Mouse (Mus musculus) c-Kit-negative CD71-positive TER-119-positive erythroid progenitor cells, embryonic 14.5 days (primary cell): Measurements from ENCODE around the gene Hspa1l.
A peak's percentile ranks its signal among the peaks of the same experiment; 100 is the strongest.
"Not testable (repeated sequence)": the region's sequence is repeated elsewhere in the genome, so short reads cannot be mapped to it uniquely, and the experiment has no call there.

Experiments used
- DNase-seq: peaks from one replicate; pipeline ENCODE4 v3.0.0-alpha.2; 2013; ENCODE audit warnings: low read depth, low spot score

Hspa1l gene

DNA sequence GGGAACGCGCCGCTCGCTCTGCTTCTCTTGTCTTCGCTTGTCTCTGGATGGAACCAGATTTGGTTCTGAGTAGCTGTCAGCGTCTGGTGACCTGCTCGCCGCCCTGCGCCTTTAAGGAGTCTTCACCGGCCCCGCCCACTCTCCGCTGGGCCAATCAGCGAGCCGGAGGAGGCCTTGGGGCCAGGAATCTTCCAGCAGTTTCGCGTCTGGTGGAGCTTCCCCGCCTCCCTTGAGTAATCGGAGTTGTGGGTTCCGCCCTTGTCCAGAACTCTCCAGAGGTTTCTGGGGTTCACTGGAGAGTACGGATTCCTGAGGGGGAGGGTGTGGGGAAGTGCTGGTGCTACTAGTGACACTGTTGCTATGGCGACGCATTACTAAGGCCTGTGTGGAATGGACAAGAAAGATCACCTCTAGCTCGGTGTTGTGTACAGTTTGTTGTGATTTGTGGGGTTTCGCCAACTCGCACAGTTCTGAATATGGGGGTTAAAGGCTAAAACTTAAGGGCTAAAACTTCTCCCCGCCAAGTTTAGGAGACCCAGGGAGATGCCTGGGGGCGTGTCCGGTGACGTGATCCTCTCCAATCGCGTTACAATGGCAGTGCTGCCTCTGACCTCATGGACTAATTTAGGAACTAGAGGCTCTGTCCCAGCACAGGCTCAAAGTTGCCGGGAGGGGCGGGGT, at the start of gene Hspa1l, which contains the start of gene Hspa1a:
Hspa1l (plus strand) TSS at position 635 of the 681 bp plus-strand sequence.
Hspa1a (minus strand) TSS at position 88 of the 681 bp plus-strand sequence.
- not testable (repeated sequence) for DNase-seq

DNA sequence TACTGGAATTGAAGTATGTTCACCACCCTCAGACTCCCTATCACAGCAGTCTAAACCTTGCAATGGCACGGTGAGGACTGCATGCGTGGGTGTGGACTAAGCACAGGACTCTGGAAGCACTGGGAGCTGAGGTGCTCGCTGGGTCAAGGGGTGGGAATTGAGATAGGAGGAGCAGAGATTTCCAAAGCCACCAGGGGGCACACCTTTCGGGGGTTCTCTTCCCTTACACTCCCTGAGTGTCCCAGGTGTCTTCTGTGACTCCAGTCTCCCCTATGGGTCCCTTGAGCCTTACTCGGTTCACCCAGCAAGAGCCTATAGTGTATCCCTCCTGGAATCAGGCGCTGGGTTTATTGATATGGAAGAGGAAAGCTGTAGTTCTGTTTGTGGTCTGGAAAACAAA, 49.6 kb upstream of the Hspa1l start:
- no peak for DNase-seq

DNA sequence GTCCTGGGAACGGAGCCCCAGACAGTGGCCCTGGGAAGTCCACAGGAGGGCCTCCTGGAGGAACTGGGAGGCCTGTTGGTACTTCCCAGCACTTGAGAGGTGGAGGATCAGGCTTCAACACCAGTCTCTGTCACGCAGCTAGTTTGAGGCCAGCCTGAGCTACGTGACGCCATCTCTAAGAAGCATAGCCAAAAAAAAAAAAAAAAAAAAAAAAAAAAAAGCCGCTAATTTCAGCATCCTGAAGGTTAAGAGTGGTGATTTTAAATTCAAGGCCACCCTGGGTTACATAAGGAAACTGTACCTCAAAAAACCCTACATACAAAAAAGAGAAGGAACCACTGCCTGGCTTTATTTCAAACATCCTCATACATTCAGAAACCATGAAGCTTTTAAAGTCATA, 48.2 kb upstream of the Hspa1l start:
- no peak for DNase-seq

DNA sequence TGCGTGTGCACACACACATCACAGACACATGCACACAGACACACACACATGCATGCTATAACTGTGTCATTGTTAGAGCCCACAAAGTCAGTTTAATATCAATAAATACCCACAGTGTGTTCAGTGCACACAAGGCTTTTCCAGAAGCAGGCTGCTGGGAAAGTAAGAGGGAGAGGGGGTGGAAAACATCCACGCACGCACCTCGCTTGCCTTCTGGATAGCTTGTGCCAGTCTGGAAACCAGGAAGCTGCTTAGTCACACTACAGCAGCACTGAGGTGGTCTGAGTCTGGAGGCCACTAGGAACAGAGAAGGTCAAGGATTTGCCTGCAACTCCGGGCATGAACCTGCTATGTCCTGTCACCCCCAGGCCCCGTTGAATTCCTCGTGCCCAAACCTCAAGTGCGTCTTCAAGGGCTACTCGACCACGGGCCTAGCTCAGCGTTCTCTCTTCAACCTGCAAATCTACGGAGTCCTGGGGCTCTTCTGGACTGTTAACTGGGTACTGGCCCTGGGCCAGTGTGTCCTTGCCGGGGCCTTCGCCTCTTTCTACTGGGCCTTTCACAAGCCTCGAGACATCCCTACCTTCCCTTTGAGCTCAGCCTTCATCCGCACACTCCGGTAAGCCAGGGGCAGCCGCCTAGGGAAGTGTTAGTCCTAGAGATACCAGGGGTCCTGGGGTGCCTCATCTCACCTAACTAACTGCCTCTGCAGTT, 45.0 kb upstream of the Hspa1l start:
- no peak for DNase-seq

DNA sequence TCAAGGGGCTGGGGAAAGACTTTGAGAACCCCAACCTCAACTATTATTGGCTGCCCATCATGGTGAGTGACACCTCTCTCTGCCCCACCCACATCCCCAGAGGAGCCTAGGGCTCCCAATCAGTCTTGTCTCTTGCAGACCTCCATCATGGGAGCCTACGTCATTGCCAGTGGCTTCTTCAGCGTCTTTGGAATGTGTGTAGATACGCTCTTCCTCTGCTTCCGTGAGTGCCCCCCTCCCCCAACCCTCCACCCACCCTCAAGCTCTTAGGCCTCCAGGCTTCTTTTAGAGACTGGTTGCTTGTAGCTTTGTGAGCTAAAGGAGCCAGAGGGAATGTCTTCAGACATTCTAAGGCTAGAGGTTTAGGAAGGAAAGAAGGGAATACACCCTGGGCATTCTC, 43.7 kb upstream of the Hspa1l start:
- no peak for DNase-seq

DNA sequence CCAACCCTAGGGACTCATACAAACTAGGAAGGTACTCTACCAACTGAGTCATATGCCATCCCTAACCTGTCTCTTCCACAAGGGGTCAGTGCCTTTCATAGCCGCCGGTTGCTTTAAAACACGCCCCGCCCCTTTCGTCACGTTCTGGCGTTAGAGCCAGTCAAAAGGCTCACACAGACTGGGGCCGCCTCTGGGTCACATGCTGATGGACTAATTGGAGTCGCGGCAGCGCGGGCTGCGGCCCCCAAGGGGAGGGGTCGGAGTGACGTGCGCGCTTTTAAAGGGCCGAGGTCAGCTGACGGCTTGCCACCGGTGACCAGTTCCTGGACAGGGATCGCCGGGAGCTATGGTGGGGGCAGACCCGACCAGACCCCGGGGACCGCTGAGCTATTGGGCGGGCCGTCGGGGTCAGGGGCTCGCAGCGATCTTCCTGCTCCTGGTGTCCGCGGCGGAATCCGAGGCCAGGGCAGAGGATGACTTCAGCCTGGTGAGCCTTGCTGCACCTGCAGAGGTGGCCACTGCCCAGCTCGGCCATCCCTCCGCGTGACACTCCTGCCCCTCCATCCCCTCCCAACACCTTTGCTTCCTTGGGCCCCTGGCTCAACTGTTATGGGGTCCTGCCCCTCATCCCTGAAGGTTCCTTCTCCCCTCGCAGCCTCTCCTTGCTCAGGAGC, 41.3 kb upstream of the Hspa1l start, which contains the start of gene Neu1:
Neu1 (plus strand) TSS at position 193 of the 674 bp plus-strand sequence.
- DNase-seq: peak; percentile 75

DNA sequence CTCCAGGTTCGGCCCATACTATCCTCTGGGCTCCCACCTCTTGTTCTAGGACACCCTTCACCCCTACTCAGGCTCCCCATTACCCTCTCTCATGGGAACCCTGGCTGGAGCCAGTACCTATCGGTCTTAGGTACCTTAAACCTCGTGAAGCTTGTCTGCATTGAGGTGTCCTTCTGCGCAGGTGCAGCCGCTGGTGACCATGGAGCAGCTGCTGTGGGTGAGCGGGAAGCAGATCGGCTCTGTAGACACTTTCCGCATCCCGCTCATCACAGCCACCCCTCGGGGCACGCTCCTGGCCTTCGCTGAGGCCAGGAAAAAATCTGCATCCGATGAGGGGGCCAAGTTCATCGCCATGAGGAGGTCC, 40.8 kb upstream of the Hspa1l start:
- no peak for DNase-seq

DNA sequence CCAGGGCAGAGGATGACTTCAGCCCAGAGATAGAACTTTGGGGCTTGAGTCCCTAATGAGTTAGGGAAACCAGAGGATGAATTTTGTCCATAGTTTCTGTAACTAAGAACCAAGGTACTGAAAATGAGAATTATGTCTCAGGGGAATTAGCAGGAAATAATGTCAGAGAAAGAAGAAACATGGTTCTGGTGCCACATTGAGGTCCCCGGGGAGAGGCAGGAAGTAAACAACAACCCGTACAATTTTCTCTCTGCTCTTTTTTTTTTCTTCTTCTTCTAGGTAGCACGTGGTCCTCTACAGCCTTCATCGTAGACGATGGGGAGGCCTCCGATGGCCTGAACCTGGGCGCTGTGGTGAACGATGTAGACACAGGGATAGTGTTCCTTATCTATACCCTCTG, 40.2 kb upstream of the Hspa1l start:
- DNase-seq: no peak

DNA sequence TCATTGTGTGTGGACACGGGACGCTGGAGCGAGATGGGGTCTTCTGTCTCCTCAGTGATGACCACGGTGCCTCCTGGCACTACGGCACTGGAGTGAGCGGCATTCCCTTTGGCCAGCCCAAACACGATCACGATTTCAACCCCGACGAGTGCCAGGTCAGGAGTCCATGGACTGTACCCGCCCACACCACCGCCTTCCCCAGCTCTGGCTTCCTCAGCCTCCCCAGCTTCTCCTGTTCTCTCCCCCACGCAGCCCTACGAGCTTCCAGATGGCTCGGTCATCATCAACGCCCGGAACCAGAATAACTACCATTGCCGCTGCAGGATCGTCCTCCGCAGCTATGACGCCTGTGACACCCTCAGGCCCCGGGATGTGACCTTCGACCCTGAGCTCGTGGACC, 38.5 kb upstream of the Hspa1l start:
- no peak for DNase-seq

DNA sequence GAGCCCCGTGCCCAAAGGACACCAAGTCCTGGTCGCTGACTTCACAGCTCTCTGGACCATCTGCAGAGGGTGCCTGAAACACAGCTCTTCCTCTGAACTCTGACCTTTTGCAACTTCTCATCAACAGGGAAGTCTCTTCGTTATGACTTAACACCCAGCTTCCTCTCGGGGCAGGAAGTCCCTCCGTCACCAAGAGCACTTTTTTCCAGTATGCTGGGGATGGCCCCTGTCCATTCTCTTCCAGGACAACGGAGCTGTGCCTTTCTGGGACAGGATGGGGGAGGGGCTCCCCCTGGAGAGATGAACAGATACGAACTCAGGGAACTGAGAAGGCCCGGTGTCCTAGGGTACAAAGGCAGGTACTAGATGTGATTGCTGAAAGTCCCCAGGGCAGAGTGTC, 37.7 kb upstream of the Hspa1l start:
- no peak for DNase-seq

DNA sequence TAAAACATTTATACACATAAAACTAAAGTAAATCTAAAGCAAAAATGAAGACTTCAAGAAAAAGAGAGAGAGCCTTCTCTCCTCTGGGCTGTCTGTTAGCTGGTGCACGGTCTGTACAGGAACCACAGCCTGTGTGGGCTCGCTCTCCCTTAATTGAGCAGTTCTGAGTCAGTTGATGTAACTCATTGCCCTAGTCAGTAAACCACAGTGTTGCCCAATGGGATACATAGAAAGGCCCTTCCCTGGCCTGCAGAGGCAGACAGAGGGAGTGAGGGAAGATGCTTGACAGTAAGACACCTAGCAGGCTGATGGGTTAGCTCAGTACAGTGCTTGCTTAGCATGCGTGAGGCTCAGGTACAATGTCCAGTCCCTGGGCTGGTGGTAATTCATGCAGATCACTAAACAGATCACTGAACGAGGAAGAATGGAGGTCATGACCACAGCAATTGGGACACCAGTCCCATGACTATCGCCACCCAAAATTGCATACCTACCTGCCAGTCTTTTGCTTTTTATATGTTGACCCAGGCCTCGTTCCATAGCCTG, 34.5 kb upstream of the Hspa1l start:
- no peak for DNase-seq

DNA sequence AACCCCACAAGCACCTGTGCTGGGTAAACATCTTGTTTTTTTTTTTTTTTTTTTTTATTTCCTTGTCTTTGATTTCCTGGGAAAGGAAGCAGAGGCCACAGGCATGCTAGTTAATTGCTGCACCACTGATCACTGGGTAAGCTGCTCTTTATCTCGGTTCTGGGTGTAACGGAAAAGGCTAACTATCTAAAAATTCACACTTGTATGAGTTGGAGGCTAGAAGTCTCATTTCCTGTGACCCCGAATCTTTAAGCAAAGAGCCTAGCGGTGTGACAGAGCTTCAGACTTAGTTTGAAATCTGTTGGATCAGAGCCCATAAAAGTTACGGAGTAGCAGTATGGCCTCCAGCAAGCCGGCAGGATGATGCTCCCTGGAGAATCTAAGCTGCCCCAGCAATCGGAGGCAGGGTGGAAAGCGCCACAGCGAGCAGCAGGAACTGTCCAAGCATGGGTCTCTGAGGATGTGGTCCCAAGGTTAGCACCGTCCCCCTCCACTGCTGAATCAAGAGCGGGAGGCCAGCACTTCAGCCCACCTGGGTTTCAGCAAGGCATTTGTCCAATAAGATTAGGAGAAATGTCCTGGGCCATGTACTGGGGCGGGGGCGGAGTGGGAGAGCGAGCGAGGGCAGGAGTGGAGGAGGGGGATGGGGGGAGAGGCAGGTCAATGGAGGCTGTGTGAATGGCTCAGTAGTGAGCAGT, 31.0 kb upstream of the Hspa1l start:
- no peak for DNase-seq

DNA sequence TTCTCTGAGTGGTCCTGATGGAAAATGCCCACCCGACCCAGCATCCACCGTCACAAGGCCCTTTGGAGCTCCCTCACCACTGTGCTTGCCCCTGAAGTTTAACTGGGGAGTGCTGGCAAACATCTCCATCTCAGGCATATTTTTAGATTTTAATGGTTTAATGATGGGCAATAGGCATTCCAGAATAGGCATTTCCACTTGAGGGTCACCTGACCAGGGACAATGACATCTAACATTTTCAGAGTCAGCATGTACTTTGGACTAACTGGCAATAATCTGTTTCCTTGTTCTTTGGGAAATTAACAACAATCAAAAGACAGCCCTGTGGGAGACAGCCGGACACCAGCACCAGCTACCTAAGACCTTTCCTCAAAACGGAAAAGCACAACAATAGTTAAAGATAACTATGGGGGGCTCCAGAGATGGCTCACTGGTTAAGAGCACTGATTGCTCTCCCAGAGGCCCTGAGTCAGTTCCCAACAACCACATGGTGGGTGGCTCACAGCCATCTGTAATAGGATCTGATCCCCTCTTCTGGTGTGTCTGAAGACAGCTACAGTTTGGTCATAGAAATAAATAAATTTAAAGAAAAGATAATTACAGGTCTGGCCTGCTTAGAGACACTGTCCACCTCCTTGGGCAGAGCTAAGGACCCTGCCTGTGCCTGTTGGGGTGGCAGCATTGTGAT, 29.2 kb upstream of the Hspa1l start:
- DNase-seq: no peak

DNA sequence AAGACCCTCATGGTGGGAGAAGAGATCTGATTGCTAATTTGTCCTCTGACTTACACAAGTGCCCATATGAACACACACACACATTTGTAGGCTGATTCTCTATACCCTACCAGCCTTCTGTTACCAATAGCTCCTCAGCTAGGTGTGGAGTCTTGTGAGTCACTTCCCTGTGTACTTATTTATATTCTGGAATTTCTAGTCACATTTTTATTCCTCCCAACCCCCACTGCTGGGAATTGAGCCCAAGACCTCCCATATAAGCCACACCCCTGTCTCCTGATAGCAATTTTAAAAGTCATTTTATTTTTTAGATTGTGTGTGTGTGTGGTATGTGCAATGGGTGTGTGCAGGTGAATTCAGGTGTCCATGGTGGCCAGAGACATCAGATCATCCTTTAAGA, 28.1 kb upstream of the Hspa1l start:
- no peak for DNase-seq

DNA sequence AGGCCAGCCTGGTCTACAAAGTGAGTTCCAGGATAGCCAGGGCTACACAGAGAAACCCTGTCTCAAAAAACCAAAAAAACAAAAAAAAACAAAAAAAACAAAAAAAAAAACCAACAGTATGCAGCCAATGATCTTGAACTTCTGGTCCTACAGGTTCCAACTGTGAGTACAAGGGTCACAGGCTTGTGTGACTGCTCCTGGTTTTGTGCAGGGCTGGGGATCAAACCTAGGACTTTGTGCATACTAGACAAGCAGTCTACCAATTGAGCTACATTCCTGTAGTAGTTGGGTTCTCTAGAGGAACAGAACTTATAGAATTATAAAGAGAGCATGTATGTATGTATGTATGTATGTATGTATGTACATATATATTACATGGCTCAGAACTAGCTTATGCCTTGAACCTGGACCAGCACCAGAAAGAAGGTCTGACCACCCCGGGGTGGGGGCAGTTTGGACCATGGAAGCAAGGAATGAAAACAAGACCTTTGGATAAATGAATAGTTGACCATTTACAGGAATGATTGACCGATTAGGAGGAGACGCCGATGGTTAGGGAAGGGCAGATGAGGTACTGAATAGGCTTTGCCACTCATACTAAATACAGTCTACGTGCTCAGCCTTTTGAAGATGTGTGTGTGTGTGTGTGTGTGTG, 25.9 kb upstream of the Hspa1l start:
- DNase-seq: no peak

DNA sequence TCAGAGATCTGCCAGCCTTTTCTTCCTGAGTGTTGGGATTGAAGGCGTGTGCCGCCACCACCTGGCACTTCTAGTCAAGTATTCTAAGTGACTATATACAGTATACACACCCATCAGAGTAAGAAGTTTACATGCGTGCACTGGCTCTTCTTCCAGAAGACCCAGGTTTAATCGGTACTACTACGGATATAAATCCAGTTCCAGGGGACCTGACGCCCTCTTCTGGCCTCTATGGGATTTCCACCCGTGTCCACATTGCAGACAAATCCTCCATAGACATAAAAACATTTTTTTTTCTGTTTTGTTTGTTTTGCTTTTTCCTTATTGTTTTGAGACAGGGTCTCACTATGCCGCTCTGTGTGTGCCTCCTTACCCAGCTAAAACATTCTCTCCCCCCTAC, 24.9 kb upstream of the Hspa1l start:
- no peak for DNase-seq

DNA sequence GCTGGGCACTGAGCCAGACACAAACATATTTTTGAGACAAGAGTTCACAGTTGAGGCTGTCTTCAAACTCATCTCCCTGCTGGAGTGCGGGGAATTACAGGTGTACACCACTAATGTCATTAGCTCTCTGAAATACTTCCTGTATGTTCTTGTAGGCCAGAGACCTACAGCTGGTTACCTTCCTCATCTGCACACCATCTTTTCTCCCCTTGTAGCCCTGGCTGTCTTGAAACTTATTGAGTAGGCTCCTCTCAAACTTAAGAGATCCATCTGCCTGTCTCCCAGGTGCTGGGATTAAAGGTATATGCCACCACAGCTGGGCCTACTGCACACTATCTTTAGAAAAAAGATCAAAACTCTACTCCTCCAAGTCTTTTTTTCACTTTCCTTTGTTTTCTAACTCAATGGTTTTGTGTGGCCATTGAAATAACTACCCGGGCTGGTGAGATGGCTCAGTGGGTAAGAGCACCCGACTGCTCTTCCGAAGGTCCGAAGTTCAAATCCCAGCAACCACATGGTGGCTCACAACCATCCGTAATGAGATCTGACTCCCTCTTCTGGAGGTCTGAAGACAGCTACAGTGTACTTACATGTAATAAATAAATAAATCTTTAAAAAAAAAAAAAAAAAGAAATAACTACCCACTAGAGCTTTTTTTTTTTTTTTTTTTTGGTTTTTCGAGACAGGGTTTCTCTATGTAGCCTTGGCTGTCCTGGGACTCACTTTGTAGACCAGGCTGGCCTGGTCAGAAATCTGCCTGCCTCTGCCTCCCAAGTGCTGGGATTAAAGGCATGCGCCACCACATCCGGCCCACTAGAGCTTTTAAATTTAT, 23.6 kb upstream of the Hspa1l start:
- not testable (repeated sequence) for DNase-seq

DNA sequence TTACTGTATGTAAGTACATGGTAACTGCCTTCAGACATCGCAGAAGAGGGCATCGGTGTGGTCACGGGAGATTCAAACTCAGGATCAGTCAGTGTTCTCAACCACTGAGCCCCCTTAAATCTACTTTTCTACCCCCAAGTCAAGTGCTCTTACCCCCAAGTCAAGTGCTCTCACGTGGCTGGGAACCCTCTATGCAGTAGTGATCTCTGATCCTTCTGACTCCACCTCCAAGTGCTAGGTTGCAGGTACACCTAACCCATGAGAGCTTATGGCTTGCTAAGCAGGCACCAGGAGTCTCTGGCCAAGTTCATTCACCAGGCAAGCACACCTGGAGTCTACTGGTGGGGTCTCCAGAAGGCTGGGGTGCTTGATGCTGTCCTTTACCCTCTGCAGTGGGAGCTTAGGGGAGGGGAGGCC, 22.9 kb upstream of the Hspa1l start:
- no peak for DNase-seq

DNA sequence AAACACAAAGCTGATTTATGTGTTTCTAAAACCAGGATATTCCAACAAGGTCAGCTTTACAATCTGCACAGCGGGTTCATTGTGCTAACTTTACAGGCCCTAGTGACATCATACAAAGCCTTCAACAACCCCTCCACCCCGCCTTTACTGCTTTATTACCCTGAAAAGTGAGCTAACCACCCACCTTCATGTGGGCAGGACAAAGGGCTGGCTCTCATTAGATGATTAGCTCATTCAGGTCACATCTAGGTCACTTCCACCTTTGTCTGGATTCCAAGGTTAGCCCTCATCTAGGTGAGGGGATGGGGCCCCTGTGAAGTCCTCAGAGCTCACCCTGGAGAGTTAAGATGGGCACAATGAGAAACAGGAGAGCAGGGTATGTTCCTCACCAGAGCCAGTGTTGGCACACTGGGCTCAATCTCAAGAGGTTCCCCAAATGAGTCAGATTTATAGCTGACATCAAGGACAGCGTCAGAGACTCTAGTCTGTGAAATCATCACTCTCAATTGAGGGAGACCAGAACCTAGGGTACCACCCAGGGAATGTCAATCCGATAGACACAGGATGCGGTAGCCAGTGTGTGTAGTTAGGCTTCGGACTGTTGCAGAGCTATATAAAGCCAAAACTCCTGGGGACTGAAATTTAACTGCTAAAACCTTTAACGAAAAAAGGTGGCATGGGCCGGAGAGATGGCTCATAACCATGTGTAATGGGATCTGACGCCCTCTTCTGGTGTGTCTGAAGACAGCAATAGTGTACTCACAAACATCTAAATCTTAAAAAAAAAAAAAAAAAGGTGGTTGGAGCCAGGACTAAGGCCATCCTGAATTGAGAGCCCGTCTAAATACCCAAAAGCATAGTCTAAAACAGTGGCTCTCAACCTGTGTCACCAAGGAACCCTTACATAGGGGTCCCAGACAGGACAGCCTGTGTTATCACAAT, 21.7 kb upstream of the Hspa1l start:
- DNase-seq: no peak
